Mouse (Mus musculus): ENCODE results near the gene Stim1. TPM values are rescaled to one million over a fixed set of nuclear protein-coding genes. Genes with fewer than 3 reads are reported as not detected.
"Not testable (repeated sequence)": the region's sequence is repeated elsewhere in the genome, so short reads cannot be mapped to it uniquely, and the experiment has no call there.

Gene Stim1
- polyA plus RNA-seq, 1 experiment, result not detected

DNA sequence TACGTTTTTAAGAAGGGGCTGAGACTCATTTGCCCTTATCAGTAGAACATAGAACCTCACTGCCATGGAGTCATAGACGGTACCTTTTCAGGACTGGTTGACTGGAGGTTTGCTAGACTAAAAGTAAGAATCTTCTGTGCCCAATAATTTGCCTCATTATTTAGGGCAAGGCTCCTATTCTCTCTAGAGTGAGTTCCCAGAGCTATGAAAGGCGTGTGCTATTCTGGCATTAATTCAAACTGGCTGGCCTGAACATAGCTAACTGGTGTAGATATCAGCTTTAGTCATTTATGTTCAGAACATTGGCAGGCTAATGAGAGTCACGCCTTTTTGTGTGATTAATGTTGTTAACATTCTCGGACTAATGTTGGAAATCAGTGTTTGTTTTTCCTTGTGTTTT lies 121.5 kb downstream of the Stim1 start:
- TF ChIP-seq POLR2A (IDR thresholded peaks at IDR 0.05; ENCODE audit: insufficient read depth, low read depth, low read length) (no peak), CTCF (IDR thresholded peaks at IDR 0.05; ENCODE audit: insufficient read depth, low read depth, low read length) (no peak)
- no peak overlapping the region for H3K27ac ChIP-seq (ENCODE audit: insufficient read depth, low read depth, low read length)
- 35% methylated on average over 5 of the region's 5 CpGs for WGBS
- H3K4me3 ChIP-seq (ENCODE audit: insufficient read depth, low read depth, low read length), result no peak overlapping the region
- no peaks in the 10 kb centered on the region for H3K4me1 ChIP-seq (ENCODE audit: control insufficient read depth, insufficient read depth, low read length)

GRCm38 (mm10) chr7:102393898-102394297 lies 126.3 kb downstream of the Stim1 start:
- no peaks in the 10 kb centered on the region; the same call in 1 of the 2 replicates for H3K4me1 ChIP-seq (ENCODE audit: control insufficient read depth, insufficient read depth, low read length)
- no peak overlapping the region for H3K27ac ChIP-seq (ENCODE audit: insufficient read depth, low read depth, low read length)
- TF ChIP-seq CTCF (IDR thresholded peaks at IDR 0.05; ENCODE audit: insufficient read depth, low read depth, low read length), result no peak
- TF ChIP-seq POLR2A (IDR thresholded peaks at IDR 0.05; ENCODE audit: insufficient read depth, low read depth, low read length), result no peak
- 92% methylated on average over 2 of the region's 2 CpGs for WGBS
- no peak overlapping the region for H3K4me3 ChIP-seq (ENCODE audit: insufficient read depth, low read depth, low read length)

DNA sequence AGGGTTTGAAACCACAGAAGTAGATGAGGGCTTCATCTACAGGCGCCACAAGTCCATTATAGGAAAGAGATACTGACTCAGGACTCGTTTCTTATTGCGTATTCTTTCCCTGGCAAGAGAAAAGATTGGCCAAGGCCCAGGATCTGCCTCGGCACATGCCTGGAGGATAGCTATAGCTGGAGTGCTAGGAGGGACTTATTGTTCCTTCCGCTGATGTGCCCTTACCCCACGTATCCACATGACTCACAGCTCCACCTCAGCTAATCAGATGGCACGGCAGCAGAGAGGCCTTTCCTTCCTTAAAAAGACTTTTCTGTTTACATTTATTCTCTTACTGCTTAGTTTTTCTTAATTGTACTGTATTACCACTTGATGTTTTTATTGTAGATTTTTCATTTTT lies 128.3 kb downstream of the Stim1 start:
- WGBS, result 55% methylated on average over 7 of the region's 7 CpGs
- Histone ChIP-seq H3K4me3 (ENCODE audit: insufficient read depth, low read depth, low read length) (no peak overlapping the region), H3K4me1 (ENCODE audit: control insufficient read depth, insufficient read depth, low read length) (no peaks in the 10 kb centered on the region; the same call in 1 of the 2 replicates), H3K27ac (ENCODE audit: insufficient read depth, low read depth, low read length) (no peak overlapping the region)
- TF ChIP-seq POLR2A (IDR thresholded peaks at IDR 0.05; ENCODE audit: insufficient read depth, low read depth, low read length) (no peak), CTCF (IDR thresholded peaks at IDR 0.05; ENCODE audit: insufficient read depth, low read depth, low read length) (no peak)

DNA sequence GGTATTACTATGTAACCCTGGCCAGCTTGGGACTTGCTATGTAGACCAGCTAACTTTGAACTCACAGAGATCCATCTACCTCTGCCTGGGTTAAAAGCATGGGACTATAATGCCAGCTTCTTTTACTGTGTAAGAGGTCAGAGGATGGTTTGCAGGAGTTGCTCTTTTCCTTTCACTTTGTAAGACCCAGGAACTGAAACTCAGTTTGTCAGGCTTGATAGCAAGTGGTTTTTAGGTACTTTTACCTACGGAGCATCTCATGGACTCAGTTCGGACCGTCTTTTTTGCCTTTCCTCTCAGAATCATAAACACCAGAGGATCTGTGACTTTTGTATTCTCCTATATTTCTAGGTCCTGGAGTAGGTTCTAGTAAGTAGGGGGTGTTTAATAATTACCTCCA lies 128.7 kb downstream of the Stim1 start:
- Histone ChIP-seq H3K27ac (ENCODE audit: insufficient read depth, low read depth, low read length) (no peak overlapping the region), H3K4me1 (ENCODE audit: control insufficient read depth, insufficient read depth, low read length) (no peaks in the 10 kb centered on the region; the same call in 1 of the 2 replicates), H3K4me3 (ENCODE audit: insufficient read depth, low read depth, low read length) (no peak overlapping the region)
- TF ChIP-seq CTCF (IDR thresholded peaks at IDR 0.05; ENCODE audit: insufficient read depth, low read depth, low read length) (no peak), POLR2A (IDR thresholded peaks at IDR 0.05; ENCODE audit: insufficient read depth, low read depth, low read length) (no peak)
- WGBS, result 99% methylated on average over 3 of the region's 3 CpGs

DNA sequence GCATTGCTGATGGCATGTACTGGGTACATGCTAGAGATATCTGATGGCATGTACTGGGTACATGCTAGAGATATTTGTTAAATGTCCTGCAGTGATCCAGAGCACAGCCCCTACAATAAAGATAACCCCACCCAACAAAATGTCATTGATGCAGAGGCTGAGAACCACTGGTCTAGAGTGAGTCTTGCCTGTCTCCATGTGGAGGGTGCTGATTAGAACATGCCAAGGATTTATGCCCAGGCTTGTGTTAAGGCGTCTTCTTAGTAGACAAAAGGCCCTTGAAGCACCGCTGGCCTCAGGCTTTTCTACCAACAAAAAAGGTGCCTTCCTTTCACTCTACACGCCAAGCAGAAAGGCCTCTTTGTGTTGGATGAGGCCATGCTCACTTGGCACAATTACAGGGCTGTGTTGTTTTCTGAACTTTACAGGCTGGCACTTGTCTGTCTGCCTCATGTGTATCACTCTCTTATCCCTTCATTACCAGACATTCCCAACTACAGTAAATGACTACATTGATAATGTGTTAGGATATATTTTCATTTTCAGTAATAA lies 131.7 kb downstream of the Stim1 start:
- TF ChIP-seq POLR2A (IDR thresholded peaks at IDR 0.05; ENCODE audit: insufficient read depth, low read depth, low read length) (no peak), CTCF (IDR thresholded peaks at IDR 0.05; ENCODE audit: insufficient read depth, low read depth, low read length) (no peak)
- WGBS, result 47% methylated on average over 3 of the region's 3 CpGs
- no peak overlapping the region for H3K4me3 ChIP-seq (ENCODE audit: insufficient read depth, low read depth, low read length)

DNA sequence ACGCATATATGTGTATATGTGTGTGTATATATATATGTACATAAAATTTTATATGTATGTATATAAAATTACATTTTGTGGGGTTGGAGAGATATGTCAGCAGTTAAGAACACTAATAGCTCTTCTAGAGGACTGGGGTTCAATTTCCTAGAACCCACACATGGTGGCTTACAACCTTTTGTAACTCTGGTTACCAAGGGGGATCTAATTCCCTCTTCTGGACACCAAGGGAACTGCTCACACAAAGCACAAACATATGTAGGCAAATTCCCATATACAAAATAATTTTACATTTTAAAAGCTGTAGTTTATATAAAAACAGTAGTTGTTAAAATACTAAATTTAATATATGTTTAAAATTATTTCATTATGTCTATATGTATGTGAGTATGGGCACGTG lies 136.5 kb downstream of the Stim1 start:
- no peak overlapping the region for H3K4me3 ChIP-seq (ENCODE audit: insufficient read depth, low read depth, low read length)
- no peak for TF ChIP-seq POLR2A (IDR thresholded peaks at IDR 0.05; ENCODE audit: insufficient read depth, low read depth, low read length)
- TF ChIP-seq CTCF (IDR thresholded peaks at IDR 0.05; ENCODE audit: insufficient read depth, low read depth, low read length), result no peak
- no peaks in the 10 kb centered on the region for H3K4me1 ChIP-seq (ENCODE audit: control insufficient read depth, insufficient read depth, low read length)
- no peak overlapping the region for H3K27ac ChIP-seq (ENCODE audit: insufficient read depth, low read depth, low read length)
- 96% methylated on average over 2 of the region's 2 CpGs for WGBS

More for the DNA sequence above, 131.7 kb downstream of the Stim1 start:
- Histone ChIP-seq H3K27ac (ENCODE audit: insufficient read depth, low read depth, low read length) (no peak overlapping the region), H3K4me1 (ENCODE audit: control insufficient read depth, insufficient read depth, low read length) (no peaks in the 10 kb centered on the region; the same call in 1 of the 2 replicates)

GRCm38 (mm10) chr7:102407440-102407839 lies 139.8 kb downstream of the Stim1 start:
- TF ChIP-seq POLR2A (IDR thresholded peaks at IDR 0.05; ENCODE audit: insufficient read depth, low read depth, low read length) (no peak), CTCF (IDR thresholded peaks at IDR 0.05; ENCODE audit: insufficient read depth, low read depth, low read length) (no peak)
- H3K27ac ChIP-seq (ENCODE audit: insufficient read depth, low read depth, low read length), result no peak overlapping the region
- H3K4me3 ChIP-seq (ENCODE audit: insufficient read depth, low read depth, low read length), result no peak overlapping the region
- H3K4me1 ChIP-seq (ENCODE audit: control insufficient read depth, insufficient read depth, low read length), result no peaks in the 10 kb centered on the region

GRCm38 (mm10) chr7:102415272-102415671 lies 147.7 kb downstream of the Stim1 start:
- WGBS, result 91% methylated on average over 9 of the region's 9 CpGs
- not testable (repeated sequence) for H3K4me3 ChIP-seq (ENCODE audit: insufficient read depth, low read depth, low read length); H3K4me1 ChIP-seq (ENCODE audit: control insufficient read depth, insufficient read depth, low read length); H3K27ac ChIP-seq (ENCODE audit: insufficient read depth, low read depth, low read length)

DNA sequence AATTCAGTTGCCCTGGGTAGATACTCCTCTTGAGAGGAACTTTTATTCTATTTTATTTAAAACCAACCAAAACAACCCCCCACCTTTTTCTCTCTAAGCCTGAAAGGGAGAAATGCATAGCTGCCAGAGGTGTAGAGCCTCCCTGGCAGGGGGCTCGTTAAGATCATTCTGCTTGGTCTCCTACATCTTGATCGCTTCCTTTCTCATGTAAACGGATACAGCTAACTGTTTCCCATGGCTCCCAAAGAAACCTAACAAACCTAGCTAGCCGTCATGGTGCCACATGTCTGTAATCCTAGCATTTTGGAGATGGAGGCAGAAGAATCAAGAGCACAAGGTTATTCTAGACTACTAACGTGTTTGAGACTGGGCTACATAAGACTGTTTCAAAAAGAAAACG lies 148.2 kb downstream of the Stim1 start:
- 53% methylated on average over 6 of the region's 6 CpGs for WGBS

DNA sequence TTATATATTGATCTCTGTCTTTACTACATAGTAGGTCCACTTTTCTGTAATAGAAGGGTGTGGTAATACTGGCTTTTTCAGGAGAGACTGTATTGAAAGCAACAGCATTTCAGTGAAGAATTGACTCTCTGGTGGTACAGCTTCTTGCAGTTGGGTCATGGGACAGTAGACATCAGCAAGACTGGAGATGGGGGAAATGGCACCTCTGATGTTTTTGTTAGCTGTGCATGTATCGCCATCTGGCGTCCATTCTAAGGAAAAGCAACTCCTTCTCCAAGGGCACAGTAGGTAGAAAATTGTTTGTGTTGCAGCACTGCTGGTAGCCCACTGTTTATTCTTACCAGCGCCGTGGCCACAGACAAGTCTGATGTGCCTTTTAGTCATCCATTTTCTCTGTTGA lies 149.8 kb downstream of the Stim1 start:
- Histone ChIP-seq H3K27ac (ENCODE audit: insufficient read depth, low read depth, low read length) (no peak overlapping the region), H3K4me3 (ENCODE audit: insufficient read depth, low read depth, low read length) (no peak overlapping the region), H3K4me1 (ENCODE audit: control insufficient read depth, insufficient read depth, low read length) (no peaks in the 10 kb centered on the region)
- TF ChIP-seq CTCF (IDR thresholded peaks at IDR 0.05; ENCODE audit: insufficient read depth, low read depth, low read length) (no peak), POLR2A (IDR thresholded peaks at IDR 0.05; ENCODE audit: insufficient read depth, low read depth, low read length) (no peak)
- under 1% methylated on average over 4 of the region's 4 CpGs for WGBS

More for the DNA sequence above, 148.2 kb downstream of the Stim1 start:
- no peaks in the 10 kb centered on the region for H3K4me1 ChIP-seq (ENCODE audit: control insufficient read depth, insufficient read depth, low read length)
- H3K27ac ChIP-seq (ENCODE audit: insufficient read depth, low read depth, low read length), result no peak overlapping the region
- TF ChIP-seq CTCF (IDR thresholded peaks at IDR 0.05; ENCODE audit: insufficient read depth, low read depth, low read length), result no peak
- no peak for TF ChIP-seq POLR2A (IDR thresholded peaks at IDR 0.05; ENCODE audit: insufficient read depth, low read depth, low read length)
- H3K4me3 ChIP-seq (ENCODE audit: insufficient read depth, low read depth, low read length), result no peak overlapping the region

All from olfactory bulb, adult 2 months (tissue).